Comparison of ENCODE assay signal across 8 mouse cellular contexts in genomic region chr8:3392293-3392692, GRCm38 (mm10). TPM values are rescaled to one million over a fixed set of nuclear protein-coding genes. Genes with fewer than 3 reads are reported as not detected.
DNase-seq lines count a peak whose midpoint lies in the region; ATAC-seq lines count a peak whose summit lies in the region.

No protein-coding gene starts in this region.

- H3K9ac ChIP-seq in hindbrain, embryonic 15.5 days: peak overlapping the region; percentile 69
- peak overlapping the region; percentile 84; the same call in 1 of the 2 replicates for H3K9ac ChIP-seq in midbrain, embryonic 13.5 days (replicated peaks)

- H3K4me1 ChIP-seq in hindbrain, embryonic 15.5 days (replicated peaks): peaks cover 32% of the 10 kb centered on the region
- peaks cover 33% of the 10 kb centered on the region for H3K4me1 ChIP-seq in midbrain, embryonic 13.5 days (replicated peaks)

- intact Hi-C loops in left cerebral cortex, postnatal 36 days (cut with DNase I): no loop called here

- no peak overlapping the region for H3K27ac ChIP-seq in hindbrain, embryonic 15.5 days (replicated peaks)
- H3K27ac ChIP-seq in midbrain, embryonic 13.5 days: no peak overlapping the region

- no peaks in the 10 kb centered on the region for H3K27me3 ChIP-seq in hindbrain, embryonic 15.5 days
- H3K27me3 ChIP-seq in midbrain, embryonic 13.5 days: no peaks in the 10 kb centered on the region

- peak overlapping the region; percentile 66 for H3K4me2 ChIP-seq in hindbrain, embryonic 15.5 days
- H3K4me2 ChIP-seq in midbrain, embryonic 13.5 days (replicated peaks): peak overlapping the region; percentile 87

- ATAC-seq in common myeloid progenitor, adult 5-6 weeks (replicated peaks; ENCODE audit: low read depth, poor library complexity, severe bottlenecking): peak; percentile 48
- ATAC-seq in hindbrain, embryonic 15.5 days (ENCODE audit: low FRiP score, low read depth): no peak; the same call in 1 of the 2 replicates
- ATAC-seq in midbrain, embryonic 13.5 days: no peak; the same call in 1 of the 2 replicates

- H3K4me3 ChIP-seq in hindbrain, embryonic 15.5 days: peak overlapping the region; percentile 78
- peak overlapping the region; percentile 75 for H3K4me3 ChIP-seq in midbrain, embryonic 13.5 days (replicated peaks)

- H3K36me3 ChIP-seq in hindbrain, embryonic 15.5 days: no peaks in the 10 kb centered on the region
- no peaks in the 10 kb centered on the region for H3K36me3 ChIP-seq in midbrain, embryonic 13.5 days

- H3K9me3 ChIP-seq in hindbrain, embryonic 15.5 days: no peaks in the 10 kb centered on the region
- no peaks in the 10 kb centered on the region for H3K9me3 ChIP-seq in midbrain, embryonic 13.5 days

- WGBS in hindbrain, embryonic 15.5 days: 51% methylated on average over 4 of the region's 4 CpGs
- 58% methylated on average over 4 of the region's 4 CpGs for WGBS in midbrain, embryonic 13.5 days

- peak; percentile 13 for DNase-seq in kidney, adult 18-20 months
- DNase-seq in kidney, postnatal 4 days: no peak
- DNase-seq in yolk sac, embryonic 10.5 days (ENCODE audit: low spot score): no peak
- no peak for DNase-seq in ovary, postnatal 14 days (ENCODE audit: low spot score)
- DNase-seq in left cerebral cortex, postnatal 36 days (ENCODE audit: low spot score in 2 of 2): no peak

RNA-seq across cellular contexts. Expression of gene Arhgef18, which starts 0.5 kb away (rescaled TPM):
- 26.5 and 30.3 TPM in 2 replicates for total RNA-seq in common myeloid progenitor, adult 5-6 weeks (2017)
- 10.3 and 11.5 TPM in 2 replicates for polyA plus RNA-seq in hindbrain, embryonic 15.5 days (2015; fragmentation: Nextera tagmentation; extraction: Ambion mirVana)
- polyA plus RNA-seq in midbrain, embryonic 13.5 days (2015; fragmentation: Nextera tagmentation; extraction: Ambion mirVana): 10.4 and 12.5 TPM in 2 replicates
- total RNA-seq in left cerebral cortex, postnatal 36 days (2021): 10 to 100 TPM; 45.1 to 51.1 TPM

RNA-seq across cellular contexts. Expression of gene A430078G23Rik, which starts 39.1 kb away (rescaled TPM):
- 22.7 and 25.9 TPM in 2 replicates for total RNA-seq in common myeloid progenitor, adult 5-6 weeks (2017)
- polyA plus RNA-seq in hindbrain, embryonic 15.5 days (2015; fragmentation: Nextera tagmentation; extraction: Ambion mirVana): not detected in 2 replicates
- polyA plus RNA-seq in midbrain, embryonic 13.5 days (2015; fragmentation: Nextera tagmentation; extraction: Ambion mirVana): not detected in 2 replicates
- total RNA-seq in left cerebral cortex, postnatal 36 days (2021): not detected

Comparison
In these comparisons a context has a peak if more than half of its experiments do, and no peak if none do; other contexts are left out.
1. RNA of gene A430078G23Rik, which starts 39.1 kb away (total RNA-seq): 22.7 to 25.9 TPM in common myeloid progenitor, adult 5-6 weeks; not detected in left cerebral cortex, postnatal 36 days; every median in the first group is over 10 times any median in the second.